Mouse (Mus musculus): ENCODE data around the gene Zfp541. TPM values are rescaled to one million over a fixed set of nuclear protein-coding genes. Genes with fewer than 3 reads are reported as not detected.
A peak's percentile ranks its signal among the peaks of the same experiment; 100 is the strongest.

Zfp541 gene
- polyA plus RNA-seq, 1 experiment from 2014 or later = not detected

DNA sequence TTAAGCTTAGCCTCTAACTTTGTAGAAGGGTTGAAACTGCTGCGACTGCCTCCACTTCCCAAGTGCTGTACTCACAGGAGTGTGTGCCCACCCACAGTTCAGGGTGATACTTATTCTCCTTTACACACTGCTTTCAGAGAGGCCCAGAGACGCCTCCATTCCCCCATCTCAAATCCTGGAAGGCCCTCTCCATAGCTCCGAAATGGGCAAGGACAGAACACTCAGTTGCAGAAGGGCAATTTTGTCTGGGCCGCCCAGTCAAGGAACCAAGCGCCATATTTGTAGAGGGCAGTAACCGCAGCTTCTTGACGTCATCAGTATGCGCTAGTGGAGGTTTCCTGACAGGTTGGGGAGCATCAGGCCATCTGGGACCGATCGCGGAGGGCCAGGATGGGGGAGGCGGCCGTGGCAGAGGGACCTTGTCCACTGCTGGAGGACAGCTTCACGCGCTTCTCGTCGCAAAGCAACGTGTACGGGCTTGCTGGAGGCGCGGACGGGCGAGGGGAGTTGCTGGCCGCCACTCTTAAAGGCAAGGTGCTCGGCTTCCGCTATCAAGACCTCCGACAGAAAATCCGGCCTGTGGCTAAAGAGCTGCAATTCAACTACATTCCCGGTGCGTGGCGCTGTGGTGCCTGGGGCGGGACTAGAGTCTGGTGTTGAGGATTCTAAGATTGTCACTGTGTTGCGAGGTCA is 58.1 kb downstream of the Zfp541 start, which contains the start of gene Kptn:
Gene Kptn, plus strand, starts transcription at position 327 of the 693 bp plus-strand sequence.
- no peaks in the 10 kb centered on the region for H3K27me3 ChIP-seq (ENCODE audit: control insufficient read depth, insufficient read depth, low read length)
- 2% methylated on average over 33 of the region's 33 CpGs for WGBS

DNA sequence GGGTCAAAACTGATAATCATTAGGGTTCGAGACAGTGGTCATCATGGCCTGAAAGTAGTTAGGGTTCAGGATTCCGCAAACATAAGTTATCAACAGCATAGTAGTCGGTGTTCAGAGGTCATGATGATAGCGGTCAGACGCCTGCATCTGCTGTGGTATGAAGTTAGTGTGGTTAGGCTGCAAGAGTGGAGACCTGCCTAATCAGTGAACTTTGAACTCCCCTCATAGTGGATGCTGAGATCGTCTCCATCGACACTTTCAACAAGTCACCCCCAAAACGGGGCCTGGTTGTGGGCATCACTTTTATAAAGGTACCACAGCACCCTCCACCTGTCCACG is 58.6 kb downstream of the Zfp541 start:
- peak overlapping the region; percentile 83 for H3K4me2 ChIP-seq (ENCODE audit: low read length)
- peak; percentile 32; the same call in 1 of the 2 replicates for ATAC-seq (ENCODE audit: insufficient number of reproducible peaks, insufficient read depth, low FRiP score, low read depth)
- H3K36me3 ChIP-seq (ENCODE audit: control insufficient read depth, insufficient read depth, low read length) = peaks cover 37% of the 10 kb centered on the region
- no peak overlapping the region; a peak in 2 of 4 replicates for H3K27ac ChIP-seq (replicated peaks in 1 of 2; ENCODE audit: control insufficient read depth in 1 of 2, insufficient read depth in 1 of 2, low read depth in 2 of 2, low read length in 2 of 2)
- peaks cover 4 to 18% of the 10 kb centered on the region in 2 experiments for H3K4me1 ChIP-seq (ENCODE audit: control insufficient read depth in 2 of 2, insufficient read depth in 2 of 2, low read length in 2 of 2)
- 28% methylated on average over 9 of the region's 9 CpGs for WGBS
- peak overlapping the region; percentile 83 to 97 for H3K4me3 ChIP-seq (ENCODE audit: control insufficient read depth in 1 of 2, insufficient read depth in 1 of 2, low read depth in 1 of 2, low read length in 2 of 2)
- no peaks in the 10 kb centered on the region for H3K27me3 ChIP-seq (ENCODE audit: control insufficient read depth, insufficient read depth, low read length)
- H3K9me3 ChIP-seq (ENCODE audit: control insufficient read depth, low read length) = no peaks in the 10 kb centered on the region
- H3K9ac ChIP-seq (ENCODE audit: low read length) = peak overlapping the region; percentile 87

More for the DNA sequence above, 58.1 kb downstream of the Zfp541 start, which contains the start of gene Kptn:
- Histone ChIP-seq H3K4me3 (ENCODE audit: control insufficient read depth in 1 of 2, insufficient read depth in 1 of 2, low read depth in 1 of 2, low read length in 2 of 2) (peak within 1 kb of the TSS; percentile 83 to 97), H3K4me1 (ENCODE audit: control insufficient read depth in 2 of 2, insufficient read depth in 2 of 2, low read length in 2 of 2) (peaks cover 4 to 18% of the 10 kb centered on the region in 2 experiments), H3K9me3 (ENCODE audit: control insufficient read depth, low read length) (no peaks in the 10 kb centered on the region), H3K4me2 (ENCODE audit: low read length) (peak within 1 kb of the TSS; percentile 83), H3K27ac (replicated peaks in 1 of 2; ENCODE audit: control insufficient read depth in 1 of 2, insufficient read depth in 1 of 2, low read depth in 2 of 2, low read length in 2 of 2) (peak within 1 kb of the TSS; percentile 92 to 94), H3K36me3 (ENCODE audit: control insufficient read depth, insufficient read depth, low read length) (peaks cover 37% of the 10 kb centered on the region), H3K9ac (ENCODE audit: low read length) (peak within 1 kb of the TSS; percentile 87)
- ATAC-seq (ENCODE audit: insufficient number of reproducible peaks, insufficient read depth, low FRiP score, low read depth) = peak; percentile 68

DNA sequence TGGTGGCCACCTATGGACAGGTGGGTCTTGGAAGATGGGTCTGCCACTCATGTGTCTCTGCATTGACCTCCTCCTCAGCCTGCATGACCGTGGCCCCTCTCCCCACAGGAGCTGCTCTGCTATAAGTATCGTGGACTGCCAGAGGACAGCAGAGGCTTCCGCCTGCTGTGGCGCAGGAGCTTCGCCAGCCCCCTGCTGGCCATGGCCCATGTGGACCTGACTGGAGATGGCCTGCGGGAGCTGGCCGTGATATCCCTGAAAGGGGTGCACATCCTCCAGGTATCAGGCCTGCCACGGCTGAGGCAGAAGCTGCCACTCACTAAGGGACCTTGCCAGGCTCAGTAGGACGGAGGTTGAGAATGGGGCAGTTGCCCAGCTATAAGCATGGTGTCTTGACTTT is 64.2 kb downstream of the Zfp541 start:
- Histone ChIP-seq H3K27me3 (ENCODE audit: control insufficient read depth, insufficient read depth, low read length) (no peaks in the 10 kb centered on the region), H3K4me1 (ENCODE audit: control insufficient read depth in 2 of 2, insufficient read depth in 2 of 2, low read length in 2 of 2) (peaks cover 15 to 19% of the 10 kb centered on the region in 2 experiments), H3K4me2 (ENCODE audit: low read length) (no peak overlapping the region), H3K9ac (ENCODE audit: low read length) (no peak overlapping the region), H3K4me3 (ENCODE audit: control insufficient read depth in 1 of 2, insufficient read depth in 1 of 2, low read depth in 1 of 2, low read length in 2 of 2) (no peak overlapping the region), H3K27ac (replicated peaks in 1 of 2; ENCODE audit: control insufficient read depth in 1 of 2, insufficient read depth in 1 of 2, low read depth in 2 of 2, low read length in 2 of 2) (no peak overlapping the region), H3K9me3 (ENCODE audit: control insufficient read depth, low read length) (no peaks in the 10 kb centered on the region), H3K36me3 (ENCODE audit: control insufficient read depth, insufficient read depth, low read length) (peaks cover 27% of the 10 kb centered on the region)
- no peak for ATAC-seq (ENCODE audit: insufficient number of reproducible peaks, insufficient read depth, low FRiP score, low read depth)
- WGBS = 73% methylated on average over 9 of the region's 9 CpGs

DNA sequence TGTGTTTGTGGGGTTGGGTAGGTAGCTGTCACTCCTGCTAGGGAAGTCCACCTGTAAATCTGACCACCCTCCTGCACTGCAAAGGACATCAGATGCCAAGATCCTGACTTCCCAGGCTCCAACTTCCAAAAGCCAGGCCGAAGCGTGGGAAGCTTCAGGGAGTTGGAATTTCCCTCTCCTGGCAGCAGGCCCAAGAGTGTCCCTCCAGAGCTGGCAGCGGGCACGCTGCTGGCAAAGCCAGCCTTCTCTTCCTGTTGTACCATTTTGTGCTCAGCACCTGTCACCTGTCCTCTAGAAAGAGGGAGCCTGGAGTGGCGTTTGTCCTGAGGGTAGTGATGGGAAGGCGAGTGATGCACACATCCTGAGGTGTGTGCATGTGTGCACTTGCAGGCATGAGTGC is 66.7 kb downstream of the Zfp541 start:
- H3K27ac ChIP-seq (replicated peaks in 1 of 2; ENCODE audit: control insufficient read depth in 1 of 2, insufficient read depth in 1 of 2, low read depth in 2 of 2, low read length in 2 of 2) = peak overlapping the region in 1 of 2 experiments; percentile 80; a peak in 1 of 4 replicates
- 53% methylated on average over 6 of the region's 6 CpGs for WGBS
- H3K4me3 ChIP-seq (ENCODE audit: control insufficient read depth in 1 of 2, insufficient read depth in 1 of 2, low read depth in 1 of 2, low read length in 2 of 2) = no peak overlapping the region
- H3K9me3 ChIP-seq (ENCODE audit: control insufficient read depth, low read length) = no peaks in the 10 kb centered on the region
- ATAC-seq (ENCODE audit: insufficient number of reproducible peaks, insufficient read depth, low FRiP score, low read depth) = no peak
- no peaks in the 10 kb centered on the region for H3K27me3 ChIP-seq (ENCODE audit: control insufficient read depth, insufficient read depth, low read length)
- H3K36me3 ChIP-seq (ENCODE audit: control insufficient read depth, insufficient read depth, low read length) = peaks cover 27% of the 10 kb centered on the region
- H3K9ac ChIP-seq (ENCODE audit: low read length) = no peak overlapping the region
- H3K4me2 ChIP-seq (ENCODE audit: low read length) = no peak overlapping the region
- H3K4me1 ChIP-seq (ENCODE audit: control insufficient read depth in 2 of 2, insufficient read depth in 2 of 2, low read length in 2 of 2) = peaks cover 20 to 21% of the 10 kb centered on the region in 2 experiments

DNA sequence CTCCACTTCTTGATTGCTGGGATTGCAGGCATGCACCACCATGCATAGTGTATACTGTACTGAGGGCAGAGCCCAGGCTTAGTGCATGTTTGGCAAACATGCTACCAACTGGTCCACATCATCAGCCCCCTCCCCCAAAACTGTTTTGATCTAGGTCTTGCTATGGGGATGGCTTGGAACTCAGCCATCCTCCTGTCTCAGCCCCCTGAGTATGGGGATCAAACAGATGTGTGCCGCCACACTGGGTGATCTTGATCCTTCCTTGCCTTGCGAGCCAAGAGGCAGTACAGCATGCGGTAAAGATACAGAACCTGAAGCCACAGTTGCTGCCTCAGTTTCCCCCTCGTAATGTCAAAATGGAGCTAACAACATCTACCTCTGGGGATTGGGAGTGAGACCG is 67.3 kb downstream of the Zfp541 start:
- Histone ChIP-seq H3K4me2 (ENCODE audit: low read length) (peak overlapping the region; percentile 80), H3K36me3 (ENCODE audit: control insufficient read depth, insufficient read depth, low read length) (peaks cover 27% of the 10 kb centered on the region), H3K4me3 (ENCODE audit: control insufficient read depth in 1 of 2, insufficient read depth in 1 of 2, low read depth in 1 of 2, low read length in 2 of 2) (0 out of 4 replicates have a peak overlapping the region, but pooled peaks have one; percentile 5 to 59), H3K27me3 (ENCODE audit: control insufficient read depth, insufficient read depth, low read length) (no peaks in the 10 kb centered on the region), H3K9ac (ENCODE audit: low read length) (peak overlapping the region; percentile 74), H3K27ac (replicated peaks in 1 of 2; ENCODE audit: control insufficient read depth in 1 of 2, insufficient read depth in 1 of 2, low read depth in 2 of 2, low read length in 2 of 2) (peak overlapping the region; percentile 73 to 80), H3K4me1 (ENCODE audit: control insufficient read depth in 2 of 2, insufficient read depth in 2 of 2, low read length in 2 of 2) (peaks cover 20 to 21% of the 10 kb centered on the region in 2 experiments), H3K9me3 (ENCODE audit: control insufficient read depth, low read length) (no peaks in the 10 kb centered on the region)
- WGBS = 60% methylated on average over 5 of the region's 5 CpGs
- no peak for ATAC-seq (ENCODE audit: insufficient number of reproducible peaks, insufficient read depth, low FRiP score, low read depth)

DNA sequence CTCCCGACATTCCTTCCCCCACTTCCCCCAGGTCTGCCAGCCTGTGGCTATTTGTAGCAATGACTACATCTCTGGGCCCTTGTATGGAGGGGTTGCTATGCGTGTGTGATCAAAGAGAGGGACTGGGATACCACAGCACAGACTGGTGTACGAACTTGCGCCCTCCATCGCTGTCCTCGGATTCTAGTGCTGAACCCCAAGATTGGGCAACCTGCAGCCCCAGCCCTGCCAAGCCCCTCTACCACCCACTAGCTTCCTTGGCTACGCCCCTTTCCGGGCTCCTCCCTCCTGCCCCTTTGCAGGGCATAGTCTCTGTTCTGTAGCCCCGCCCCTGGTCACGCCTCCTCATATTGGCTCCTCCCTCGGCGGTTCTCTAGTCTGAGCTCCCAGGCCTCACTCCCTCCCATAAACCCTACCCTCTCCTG is 67.8 kb downstream of the Zfp541 start, which contains the start of gene Slc8a2:
Gene Slc8a2, plus strand, starts transcription at position 406 of the 425 bp plus-strand sequence.
- under 1% methylated on average over 12 of the region's 12 CpGs for WGBS
- Histone ChIP-seq H3K36me3 (ENCODE audit: control insufficient read depth, insufficient read depth, low read length) (peaks cover 27% of the 10 kb centered on the region), H3K27me3 (ENCODE audit: control insufficient read depth, insufficient read depth, low read length) (no peaks in the 10 kb centered on the region), H3K4me1 (ENCODE audit: control insufficient read depth in 2 of 2, insufficient read depth in 2 of 2, low read length in 2 of 2) (peaks cover 20 to 21% of the 10 kb centered on the region in 2 experiments), H3K27ac (replicated peaks in 1 of 2; ENCODE audit: control insufficient read depth in 1 of 2, insufficient read depth in 1 of 2, low read depth in 2 of 2, low read length in 2 of 2) (peak within 1 kb of the TSS; percentile 80 to 88), H3K9me3 (ENCODE audit: control insufficient read depth, low read length) (no peaks in the 10 kb centered on the region), H3K4me3 (ENCODE audit: control insufficient read depth in 1 of 2, insufficient read depth in 1 of 2, low read depth in 1 of 2, low read length in 2 of 2) (peak within 1 kb of the TSS; percentile 57 to 59), H3K9ac (ENCODE audit: low read length) (peak within 1 kb of the TSS; percentile 74), H3K4me2 (ENCODE audit: low read length) (peak within 1 kb of the TSS; percentile 80)
- peak; percentile 83 for ATAC-seq (ENCODE audit: insufficient number of reproducible peaks, insufficient read depth, low FRiP score, low read depth)

DNA sequence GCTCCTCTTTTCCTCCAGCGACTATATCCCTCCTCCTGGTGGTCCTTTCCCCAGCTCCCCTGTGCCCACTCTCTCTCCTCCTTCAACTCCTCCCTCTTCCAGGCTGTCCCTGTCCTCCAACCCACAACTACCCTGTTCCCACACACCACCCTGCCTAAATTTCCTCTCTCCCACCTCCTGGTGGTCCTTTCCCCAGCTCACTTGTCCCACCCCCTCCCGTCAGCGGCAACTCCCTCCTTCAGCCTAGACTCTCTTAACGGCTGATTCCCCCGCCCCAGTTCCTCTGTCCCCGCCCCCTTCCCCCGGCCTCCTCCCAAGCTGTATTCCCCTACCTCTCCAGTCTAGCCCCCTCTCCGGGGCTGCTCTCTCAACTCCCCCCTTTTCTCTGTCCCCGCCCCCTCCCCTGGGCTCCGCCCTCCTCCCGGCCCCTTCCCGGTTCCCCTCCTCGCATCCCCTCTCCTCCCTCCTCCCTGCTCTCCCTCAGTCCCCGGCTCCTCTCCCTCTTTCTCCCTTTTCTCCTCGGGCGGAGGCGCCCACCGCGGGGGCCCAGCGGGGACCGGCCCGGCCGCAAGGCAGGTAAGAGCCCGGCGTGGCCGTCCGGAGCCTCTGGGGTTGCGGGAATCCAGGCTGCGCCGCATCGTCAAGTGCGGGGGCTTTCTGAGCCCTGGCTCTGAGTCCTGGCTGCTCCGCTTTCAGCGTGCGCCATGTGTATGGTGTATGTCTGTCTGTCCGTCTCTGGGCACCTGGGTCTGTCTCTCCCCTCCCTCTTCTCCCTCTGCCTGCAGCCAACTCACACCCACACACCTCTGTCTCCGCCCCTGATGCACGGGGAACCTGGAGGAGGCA is 68.5 kb downstream of the Zfp541 start:
- H3K27ac ChIP-seq (replicated peaks in 1 of 2; ENCODE audit: control insufficient read depth in 1 of 2, insufficient read depth in 1 of 2, low read depth in 2 of 2, low read length in 2 of 2) = peak overlapping the region; percentile 80 to 88
- ATAC-seq (ENCODE audit: insufficient number of reproducible peaks, insufficient read depth, low FRiP score, low read depth) = peak; percentile 72
- no peaks in the 10 kb centered on the region for H3K9me3 ChIP-seq (ENCODE audit: control insufficient read depth, low read length)
- H3K4me1 ChIP-seq (ENCODE audit: control insufficient read depth in 2 of 2, insufficient read depth in 2 of 2, low read length in 2 of 2) = peaks cover 20 to 21% of the 10 kb centered on the region in 2 experiments
- H3K27me3 ChIP-seq (ENCODE audit: control insufficient read depth, insufficient read depth, low read length) = no peaks in the 10 kb centered on the region
- H3K4me2 ChIP-seq (ENCODE audit: low read length) = peak overlapping the region; percentile 80
- peak overlapping the region; percentile 57 to 59 for H3K4me3 ChIP-seq (ENCODE audit: control insufficient read depth in 1 of 2, insufficient read depth in 1 of 2, low read depth in 1 of 2, low read length in 2 of 2)
- WGBS = 3% methylated on average over 33 of the region's 38 CpGs
- H3K9ac ChIP-seq (ENCODE audit: low read length) = peak overlapping the region; percentile 74
- peaks cover 21% of the 10 kb centered on the region for H3K36me3 ChIP-seq (ENCODE audit: control insufficient read depth, insufficient read depth, low read length)

Data from heart, embryonic 14.5 days (tissue).